Mouse (Mus musculus) small intestine, adult 2 months (tissue): ENCODE measurements around the gene Sec16a. TPM values are rescaled to one million over a fixed set of nuclear protein-coding genes. Genes with fewer than 3 reads are reported as not detected.

ENCODE experiments used
- H3K27ac ChIP-seq: fragments of 200-500 bp; 2 replicates; pipeline ENCODE4 v1.5.1; 2012; ENCODE audit warnings: low read depth, low read length, control low read depth, inconsistent platforms; ENCODE audit not compliant: insufficient read depth
- H3K27me3 ChIP-seq: fragments of 200-500 bp; 2 replicates; pipeline ENCODE4 v1.6.1; 2012; ENCODE audit warnings: mild to moderate bottlenecking, moderate library complexity, low read length, inconsistent platforms; ENCODE audit not compliant: control insufficient read depth, insufficient read depth
- H3K36me3 ChIP-seq: fragments of 200-500 bp; 2 replicates; pipeline ENCODE4 v1.6.1; 2012; ENCODE audit warnings: mild to moderate bottlenecking, low read length, control low read depth, inconsistent platforms; ENCODE audit not compliant: control insufficient read depth, insufficient read depth
- H3K4me1 ChIP-seq: fragments of 200-500 bp; 2 replicates; pipeline ENCODE4 v1.6.1; 2012; ENCODE audit warnings: low read length, inconsistent platforms, mixed read lengths; ENCODE audit not compliant: control insufficient read depth, insufficient read depth, insufficient read length
- H3K4me3 ChIP-seq: fragments of 200-500 bp; 2 replicates; pipeline ENCODE4 v1.5.1; 2012; ENCODE audit warnings: low read depth, mild to moderate bottlenecking, control low read depth, inconsistent platforms, low read length, moderate library complexity
- CTCF ChIP-seq: fragments of 200-500 bp; IDR thresholded peaks from 2 replicates; pipeline ENCODE4 v1.5.1; 2012; ENCODE audit warnings: low read depth, mild to moderate bottlenecking, control low read depth, inconsistent platforms, low read length, moderate library complexity, mixed read lengths; ENCODE audit not compliant: insufficient replicate concordance, insufficient read length; ENCODE audit errors: extremely low read depth
- POLR2A ChIP-seq: fragments of 200-500 bp; IDR thresholded peaks from 2 replicates; pipeline ENCODE4 v1.6.1; 2012; ENCODE audit warnings: low read depth, mild to moderate bottlenecking, control low read depth, inconsistent platforms, low read length, moderate library complexity
- WGBS: fragments of 180-500 bp; shearing (Covaris S2); methylation state at CpG from one replicate; pipeline ENCODE4 v1.1.7; 2018; 5-methylcytosine and 5-hydroxymethylcytosine counted together
- polyA plus RNA-seq: library from polyadenylated mRNA; depleted of rRNA; stranded (reverse); fragments of >200 nt; gene quantifications from 2 replicates; pipeline ENCODE4 v1.2.3, GENCODE M21; 2012

The Sec16a gene
- polyA plus RNA-seq, 1 experiment, result 105 TPM

GRCm38 (mm10) chr2:26472312-26473090, 27.5 kb upstream of the Sec16a start:
- Histone ChIP-seq H3K4me1 (peaks cover 2% of the 10 kb centered on the region; the same call in 1 of the 2 replicates), H3K27ac (no peak overlapping the region), H3K36me3 (peaks cover 80% of the 10 kb centered on the region), H3K4me3 (no peak overlapping the region), H3K27me3 (no peaks in the 10 kb centered on the region)
- 79% methylated on average over 11 of the region's 11 CpGs for WGBS
- no peak for TF ChIP-seq CTCF
- TF ChIP-seq POLR2A, result no peak

- TF ChIP-seq POLR2A (no peak), CTCF (no peak)
- Histone ChIP-seq H3K4me1 (0 out of 2 replicates have a peak, but pooled peaks cover 2% of the 10 kb centered on the region), H3K36me3 (peaks cover 81% of the 10 kb centered on the region), H3K4me3 (no peak overlapping the region), H3K27me3 (no peaks in the 10 kb centered on the region), H3K27ac (no peak overlapping the region)
- 86% methylated on average over 6 of the region's 6 CpGs for WGBS
Measured at GRCm38 (mm10) chr2:26471652-26472285, 26.8 kb upstream of the Sec16a start.

GRCm38 (mm10) chr2:26470967-26471366, 26.0 kb upstream of the Sec16a start:
- H3K4me1 ChIP-seq, result 0 out of 2 replicates have a peak, but pooled peaks cover 2% of the 10 kb centered on the region
- no peak overlapping the region for H3K27ac ChIP-seq
- 95% methylated on average over 17 of the region's 17 CpGs for WGBS
- no peak for TF ChIP-seq CTCF
- TF ChIP-seq POLR2A, result no peak
- no peaks in the 10 kb centered on the region for H3K27me3 ChIP-seq
- H3K36me3 ChIP-seq, result peaks cover 82% of the 10 kb centered on the region
- H3K4me3 ChIP-seq, result no peak overlapping the region

- Histone ChIP-seq H3K4me3 (no peak overlapping the region), H3K27me3 (no peaks in the 10 kb centered on the region), H3K36me3 (peaks cover 85% of the 10 kb centered on the region), H3K27ac (no peak overlapping the region), H3K4me1 (no peaks in the 10 kb centered on the region)
- 90% methylated on average over 15 of the region's 15 CpGs for WGBS
- no peak for TF ChIP-seq CTCF
- no peak for TF ChIP-seq POLR2A
Measured at GRCm38 (mm10) chr2:26468376-26468775, 23.4 kb upstream of the Sec16a start.

GRCm38 (mm10) chr2:26463412-26463811, 18.4 kb upstream of the Sec16a start:
- no peaks in the 10 kb centered on the region for H3K27me3 ChIP-seq
- TF ChIP-seq POLR2A (no peak), CTCF (no peak)
- H3K4me1 ChIP-seq, result peaks cover 21% of the 10 kb centered on the region
- H3K4me3 ChIP-seq, result no peak overlapping the region
- peaks cover 72% of the 10 kb centered on the region for H3K36me3 ChIP-seq
- 91% methylated on average over 6 of the region's 6 CpGs for WGBS
- no peak overlapping the region for H3K27ac ChIP-seq

GRCm38 (mm10) chr2:26462980-26463379, 18.0 kb upstream of the Sec16a start:
- WGBS, result 84% methylated on average over 3 of the region's 3 CpGs
- H3K27ac ChIP-seq, result no peak overlapping the region
- H3K27me3 ChIP-seq, result no peaks in the 10 kb centered on the region
- H3K36me3 ChIP-seq, result peaks cover 68% of the 10 kb centered on the region
- peaks cover 24% of the 10 kb centered on the region for H3K4me1 ChIP-seq
- TF ChIP-seq CTCF, result no peak
- no peak for TF ChIP-seq POLR2A
- H3K4me3 ChIP-seq, result no peak overlapping the region

- Histone ChIP-seq H3K27ac (no peak overlapping the region), H3K4me1 (peaks cover 25% of the 10 kb centered on the region), H3K27me3 (no peaks in the 10 kb centered on the region), H3K4me3 (no peak overlapping the region), H3K36me3 (peaks cover 55% of the 10 kb centered on the region)
- WGBS, result 94% methylated on average over 5 of the region's 5 CpGs
- no peak for TF ChIP-seq CTCF
- no peak for TF ChIP-seq POLR2A
Measured at GRCm38 (mm10) chr2:26461667-26462066, 16.7 kb upstream of the Sec16a start.
